Mouse (Mus musculus) embryonic facial prominence, embryonic 12.5 days (tissue): ENCODE data around the gene Htatip2. TPM values are rescaled to one million over a fixed set of nuclear protein-coding genes. Genes with fewer than 3 reads are reported as not detected.

Experiments
- ATAC-seq: fragments of 200-750 bp; cut with Nextera tagmentation; 2 replicates; pipeline ENCODE4 v1.8.0; 2017; ENCODE audit not compliant: insufficient number of reproducible peaks, insufficient read depth, low FRiP score, low TSS enrichment
- H3K27ac ChIP-seq: fragments of 300-500 bp; sonication (generic); 2 replicates; pipeline ENCODE4 v1.5.1; 2016; ENCODE audit warnings: mild to moderate bottlenecking
- H3K27me3 ChIP-seq: fragments of 300-500 bp; sonication (generic); 2 replicates; pipeline ENCODE4 v1.6.1; 2016; ENCODE audit warnings: mild to moderate bottlenecking, moderate library complexity
- H3K36me3 ChIP-seq: fragments of 300-500 bp; sonication (generic); 2 replicates; pipeline ENCODE4 v1.6.1; 2016; ENCODE audit warnings: mild to moderate bottlenecking
- H3K4me1 ChIP-seq: fragments of 300-500 bp; sonication (generic); 2 replicates; pipeline ENCODE4 v1.6.1; 2016
- H3K4me2 ChIP-seq: fragments of 300-500 bp; sonication (generic); replicated peaks from 2 replicates; pipeline ENCODE4 v1.6.1; 2016; ENCODE audit warnings: mild to moderate bottlenecking, moderate library complexity
- H3K4me3 ChIP-seq: fragments of 300-500 bp; sonication (generic); 2 replicates; pipeline ENCODE4 v1.5.1; 2016; ENCODE audit warnings: mild to moderate bottlenecking
- H3K9ac ChIP-seq: fragments of 300-500 bp; sonication (generic); 2 replicates; pipeline ENCODE4 v1.6.1; 2016; ENCODE audit warnings: mild to moderate bottlenecking, moderate library complexity
- H3K9me3 ChIP-seq: fragments of 300-500 bp; sonication (generic); 2 replicates; pipeline ENCODE4 v1.6.1; 2016; ENCODE audit warnings: mild to moderate bottlenecking, moderate library complexity
- WGBS: fragments of 180-500 bp; shearing (Covaris S2); methylation state at CpG from one replicate; pipeline ENCODE4 v1.1.7; 2016; 5-methylcytosine and 5-hydroxymethylcytosine counted together
- polyA plus RNA-seq: library from polyadenylated mRNA; unstranded; fragments of >200 nt; fragmentation: Nextera tagmentation; extraction: Ambion mirVana; gene quantifications from 2 replicates; pipeline ENCODE4 v1.2.1, GENCODE M21; 2016

Gene Htatip2
- polyA plus RNA-seq, 1 experiment from 2014 or later = 7.9 TPM

DNA sequence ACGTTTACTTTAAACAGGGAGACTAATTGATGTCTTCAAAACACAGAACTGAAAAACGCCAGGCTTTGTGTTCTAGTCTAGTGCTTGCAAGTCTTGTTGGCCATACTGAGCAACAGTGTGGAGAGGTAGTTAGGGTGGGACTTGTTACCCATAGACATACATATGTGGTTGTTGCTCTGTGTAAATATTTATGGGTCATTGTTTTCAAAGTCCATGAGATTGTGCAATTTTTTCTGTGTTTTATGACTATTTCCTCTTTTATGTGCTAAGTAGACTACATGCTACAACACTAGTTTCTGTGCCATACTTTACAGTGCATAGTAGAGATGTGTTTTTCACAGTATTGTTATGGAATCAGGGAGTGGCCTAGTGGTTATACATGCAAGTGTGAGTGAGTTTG is 35.4 kb downstream of the Htatip2 start:
- Histone ChIP-seq H3K27me3 (no peaks in the 10 kb centered on the region), H3K4me3 (no peak overlapping the region), H3K4me1 (no peaks in the 10 kb centered on the region), H3K4me2 (no peak overlapping the region), H3K27ac (no peak overlapping the region), H3K9ac (no peak overlapping the region), H3K9me3 (no peaks in the 10 kb centered on the region), H3K36me3 (peaks cover 38% of the 10 kb centered on the region)
- 74% methylated on average over 2 of the region's 2 CpGs for WGBS
- ATAC-seq = no peak

DNA sequence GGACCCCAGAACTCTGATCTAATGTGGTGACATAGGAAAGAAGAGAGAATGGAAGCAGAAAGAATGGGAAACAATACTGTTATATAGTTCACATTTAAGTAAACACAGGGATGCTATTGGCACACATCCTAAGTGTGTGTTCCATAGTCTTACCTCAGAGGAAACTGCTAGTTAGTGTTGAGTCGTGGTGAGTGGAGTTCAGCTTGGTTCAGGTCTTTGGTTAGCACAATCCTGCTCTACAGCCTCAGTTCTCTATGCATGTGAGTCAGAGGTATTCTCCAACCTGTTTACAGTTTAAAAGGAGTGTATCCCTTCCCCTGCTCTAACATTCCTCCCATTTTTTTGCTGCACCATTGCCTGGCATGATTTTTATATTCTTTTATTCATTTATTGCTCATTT is 38.3 kb downstream of the Htatip2 start:
- WGBS = 76% methylated on average over 1 of the region's 1 CpGs
- Histone ChIP-seq H3K4me2 (no peak overlapping the region), H3K36me3 (peaks cover 44% of the 10 kb centered on the region), H3K9me3 (no peaks in the 10 kb centered on the region), H3K27ac (no peak overlapping the region), H3K4me3 (no peak overlapping the region), H3K27me3 (no peaks in the 10 kb centered on the region), H3K9ac (no peak overlapping the region), H3K4me1 (no peaks in the 10 kb centered on the region)
- ATAC-seq = no peak

DNA sequence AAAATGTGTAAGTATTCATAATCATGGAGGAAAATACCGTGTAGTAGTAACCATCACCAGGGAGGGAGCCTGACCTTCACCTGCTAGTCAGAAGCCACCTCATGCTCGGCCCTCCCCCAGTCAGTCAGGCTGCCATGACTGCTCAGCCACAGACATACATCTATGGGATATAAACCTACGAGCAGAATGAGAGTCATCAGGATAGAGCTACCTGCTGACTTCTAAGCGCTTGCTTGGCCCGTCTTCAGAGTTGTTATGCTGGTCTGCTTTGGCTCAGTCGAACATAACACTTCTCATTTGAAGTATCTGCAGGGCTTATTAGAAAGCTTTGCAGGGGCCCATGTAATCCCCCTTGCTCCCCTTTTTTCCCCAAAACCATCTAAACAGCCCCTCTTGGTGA is 44.6 kb downstream of the Htatip2 start:
- H3K4me2 ChIP-seq = no peak overlapping the region
- H3K4me3 ChIP-seq = no peak overlapping the region
- no peaks in the 10 kb centered on the region for H3K27me3 ChIP-seq
- peaks cover 29% of the 10 kb centered on the region for H3K36me3 ChIP-seq
- no peak overlapping the region for H3K27ac ChIP-seq
- WGBS = 88% methylated on average over 6 of the region's 6 CpGs
- H3K9me3 ChIP-seq = no peaks in the 10 kb centered on the region
- ATAC-seq = no peak
- no peaks in the 10 kb centered on the region for H3K4me1 ChIP-seq
- no peak overlapping the region for H3K9ac ChIP-seq

DNA sequence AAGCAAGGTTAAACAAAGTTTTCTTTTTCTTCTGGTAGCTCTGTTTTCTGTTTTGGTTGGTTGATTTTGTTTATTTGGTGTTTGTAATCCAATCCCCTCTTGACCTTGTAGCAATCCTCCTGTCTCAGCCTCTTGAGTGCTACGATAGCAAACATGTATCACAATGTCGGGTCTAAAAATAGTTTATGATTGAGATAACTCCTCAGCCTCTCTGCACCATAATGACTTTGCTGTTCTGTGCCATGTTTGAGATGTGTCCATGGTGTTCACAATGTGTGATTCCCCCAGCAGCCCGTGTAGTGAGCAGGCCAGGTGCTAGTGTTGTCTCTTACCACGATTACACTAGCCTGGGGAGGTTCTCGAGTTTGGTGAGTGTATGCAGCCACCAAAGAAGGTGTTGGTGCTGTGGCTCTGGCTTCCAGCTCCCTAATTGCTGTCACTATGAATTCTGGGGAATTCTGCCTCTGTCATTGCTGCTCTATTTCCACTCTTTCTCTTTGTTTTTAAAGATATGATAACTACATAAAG is 45.8 kb downstream of the Htatip2 start:
- Histone ChIP-seq H3K4me3 (no peak overlapping the region), H3K27ac (no peak overlapping the region), H3K9ac (no peak overlapping the region), H3K4me1 (no peaks in the 10 kb centered on the region), H3K36me3 (peaks cover 32% of the 10 kb centered on the region), H3K4me2 (no peak overlapping the region), H3K27me3 (no peaks in the 10 kb centered on the region), H3K9me3 (no peaks in the 10 kb centered on the region)
- 68% methylated on average over 5 of the region's 5 CpGs for WGBS
- ATAC-seq = no peak

DNA sequence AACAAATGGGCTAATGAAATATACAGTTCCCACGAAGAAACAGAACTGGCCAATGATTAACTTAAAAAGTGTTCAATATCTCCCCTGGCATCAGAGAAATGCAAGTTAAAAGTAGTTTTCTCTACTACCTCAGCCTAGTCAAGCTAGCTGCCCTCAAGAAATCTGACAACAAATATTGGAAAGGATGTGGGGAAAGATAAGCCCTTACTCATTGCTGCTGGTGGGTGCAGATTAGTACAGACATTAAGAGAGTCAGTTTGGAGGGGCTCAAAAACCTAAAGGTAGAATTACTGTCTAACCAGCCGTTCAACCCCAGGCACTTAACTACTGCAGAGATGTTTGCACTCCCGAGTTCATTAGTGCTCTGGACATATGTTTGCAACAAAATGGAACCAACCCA is 46.7 kb downstream of the Htatip2 start:
- H3K4me1 ChIP-seq = no peaks in the 10 kb centered on the region
- no peaks in the 10 kb centered on the region for H3K9me3 ChIP-seq
- H3K9ac ChIP-seq = no peak overlapping the region
- WGBS = 76% methylated on average over 3 of the region's 3 CpGs
- peaks cover 29% of the 10 kb centered on the region for H3K36me3 ChIP-seq
- H3K4me2 ChIP-seq = no peak overlapping the region
- ATAC-seq = no peak
- no peaks in the 10 kb centered on the region for H3K27me3 ChIP-seq
- no peak overlapping the region for H3K27ac ChIP-seq
- no peak overlapping the region for H3K4me3 ChIP-seq

DNA sequence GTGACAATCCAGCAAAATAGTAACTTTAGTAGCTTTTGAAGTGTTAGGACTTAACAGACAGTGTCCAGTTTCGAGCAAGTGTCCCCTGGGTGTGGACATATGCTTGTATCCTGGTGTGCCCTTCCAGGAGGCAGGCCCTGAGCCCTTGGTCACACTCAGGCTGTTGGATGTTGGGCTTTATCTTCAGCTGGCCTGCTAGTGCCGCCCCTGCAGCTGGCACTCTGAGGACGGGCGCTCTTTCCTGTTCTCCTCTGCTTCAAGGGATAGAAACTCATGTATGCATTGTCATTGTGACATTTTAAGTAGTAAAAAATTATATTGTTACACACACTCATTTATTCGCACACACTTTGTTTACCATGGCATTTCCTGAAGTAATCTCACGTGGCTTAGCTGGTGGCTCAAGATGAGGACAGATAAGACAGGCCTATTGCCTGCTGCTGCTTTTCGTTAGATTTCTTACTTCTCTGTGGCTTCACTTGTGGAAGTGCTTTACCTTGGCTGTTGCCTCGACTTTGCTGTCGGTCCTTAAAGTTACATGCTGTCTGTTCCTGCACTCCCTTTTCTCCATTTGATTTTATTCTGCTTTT is 48.3 kb downstream of the Htatip2 start:
- ATAC-seq = no peak
- Histone ChIP-seq H3K9ac (no peak overlapping the region), H3K27me3 (no peaks in the 10 kb centered on the region), H3K9me3 (no peaks in the 10 kb centered on the region), H3K4me2 (no peak overlapping the region), H3K4me1 (no peaks in the 10 kb centered on the region), H3K27ac (no peak overlapping the region), H3K36me3 (peaks cover 21% of the 10 kb centered on the region), H3K4me3 (no peak overlapping the region)
- 86% methylated on average over 9 of the region's 9 CpGs for WGBS

DNA sequence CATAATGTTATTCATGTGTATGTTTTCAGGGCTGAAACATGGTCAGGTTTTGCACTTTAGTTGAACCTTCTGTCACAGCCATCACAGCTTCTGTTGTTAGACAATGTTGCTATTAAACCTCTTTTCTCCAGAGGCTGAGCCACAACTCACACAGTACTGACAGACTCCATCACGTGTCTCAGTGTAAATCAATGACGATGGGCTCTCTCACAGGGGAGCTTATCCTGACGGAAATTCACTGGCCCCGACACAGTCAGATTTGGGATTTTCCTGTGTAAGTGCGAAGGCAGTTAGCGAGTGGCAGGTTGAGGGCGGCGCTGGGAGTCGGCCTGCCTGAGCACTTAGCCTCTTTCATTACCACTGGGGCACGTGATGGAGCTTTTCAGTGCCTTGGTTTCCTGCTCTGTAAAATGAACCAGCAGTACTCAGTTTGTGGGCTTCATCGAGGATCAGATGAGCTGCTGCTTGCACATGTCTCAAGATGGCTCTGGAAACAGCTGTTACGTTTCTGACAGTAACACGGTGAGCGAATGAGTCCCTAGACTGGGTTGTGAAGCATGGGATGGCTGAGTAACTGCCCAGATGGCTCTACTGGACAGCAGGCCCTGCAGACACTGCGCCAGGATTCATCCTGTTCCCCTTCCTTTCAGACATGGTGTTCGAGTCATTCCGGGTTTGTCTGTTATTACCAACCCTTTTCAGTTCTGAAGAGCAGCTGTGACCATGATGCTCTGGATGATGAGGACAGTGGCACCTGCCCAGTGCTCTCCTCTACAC is 49.1 kb downstream of the Htatip2 start:
- H3K4me1 ChIP-seq = no peaks in the 10 kb centered on the region
- H3K9me3 ChIP-seq = no peaks in the 10 kb centered on the region
- H3K27me3 ChIP-seq = no peaks in the 10 kb centered on the region
- H3K4me2 ChIP-seq = no peak overlapping the region
- H3K36me3 ChIP-seq = peaks cover 21% of the 10 kb centered on the region
- no peak overlapping the region for H3K4me3 ChIP-seq
- H3K9ac ChIP-seq = no peak overlapping the region
- H3K27ac ChIP-seq = no peak overlapping the region
- no peak for ATAC-seq
- 87% methylated on average over 17 of the region's 17 CpGs for WGBS

DNA sequence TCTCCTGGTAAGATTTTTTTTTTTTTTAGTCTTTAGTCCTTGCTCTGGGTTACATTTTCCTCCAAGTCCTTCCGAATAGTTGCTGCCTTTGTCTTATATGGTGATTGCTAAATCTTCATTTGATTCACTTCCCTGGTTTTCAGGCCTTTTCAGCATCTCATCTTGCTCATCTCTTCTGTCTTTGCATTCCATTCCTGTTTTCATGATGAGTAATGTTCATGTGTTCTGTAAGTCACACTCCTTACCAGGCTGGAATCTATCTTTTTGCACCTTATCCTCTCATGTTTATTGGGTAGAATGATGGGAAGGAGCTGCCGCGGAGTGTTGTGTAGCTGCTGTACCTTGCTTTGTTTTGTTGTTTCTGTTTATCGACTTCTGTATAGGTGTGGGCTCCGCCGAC is 50.2 kb downstream of the Htatip2 start:
- Histone ChIP-seq H3K4me3 (no peak overlapping the region), H3K4me1 (no peaks in the 10 kb centered on the region), H3K9ac (no peak overlapping the region), H3K27me3 (no peaks in the 10 kb centered on the region), H3K9me3 (no peaks in the 10 kb centered on the region), H3K36me3 (peaks cover 21% of the 10 kb centered on the region), H3K27ac (no peak overlapping the region), H3K4me2 (no peak overlapping the region)
- no peak for ATAC-seq
- 91% methylated on average over 6 of the region's 6 CpGs for WGBS

DNA sequence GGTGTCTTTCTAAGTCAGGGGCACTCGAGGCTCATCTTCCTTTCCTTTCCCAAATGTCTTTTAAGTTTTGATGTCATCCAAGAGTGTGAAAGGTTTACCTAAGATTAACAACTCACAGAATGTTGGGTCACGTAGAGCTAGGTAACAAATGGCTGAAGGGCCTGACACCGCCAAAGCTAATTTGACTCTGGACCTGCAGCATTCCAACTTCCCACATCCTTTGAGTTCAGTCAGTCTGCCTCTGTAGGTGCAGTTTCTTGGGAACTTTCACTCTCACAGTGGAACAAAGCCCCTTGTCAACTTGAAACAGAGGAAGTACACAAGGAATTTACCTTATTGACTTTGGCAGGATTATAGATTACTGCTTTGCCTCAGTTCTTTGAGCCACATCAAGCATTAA is 50.6 kb downstream of the Htatip2 start:
- Histone ChIP-seq H3K4me2 (no peak overlapping the region), H3K9ac (no peak overlapping the region), H3K4me3 (no peak overlapping the region), H3K9me3 (no peaks in the 10 kb centered on the region), H3K27me3 (no peaks in the 10 kb centered on the region), H3K27ac (no peak overlapping the region), H3K4me1 (no peaks in the 10 kb centered on the region), H3K36me3 (peaks cover 21% of the 10 kb centered on the region)
- ATAC-seq = no peak
- WGBS = 73% methylated on average over 3 of the region's 3 CpGs

DNA sequence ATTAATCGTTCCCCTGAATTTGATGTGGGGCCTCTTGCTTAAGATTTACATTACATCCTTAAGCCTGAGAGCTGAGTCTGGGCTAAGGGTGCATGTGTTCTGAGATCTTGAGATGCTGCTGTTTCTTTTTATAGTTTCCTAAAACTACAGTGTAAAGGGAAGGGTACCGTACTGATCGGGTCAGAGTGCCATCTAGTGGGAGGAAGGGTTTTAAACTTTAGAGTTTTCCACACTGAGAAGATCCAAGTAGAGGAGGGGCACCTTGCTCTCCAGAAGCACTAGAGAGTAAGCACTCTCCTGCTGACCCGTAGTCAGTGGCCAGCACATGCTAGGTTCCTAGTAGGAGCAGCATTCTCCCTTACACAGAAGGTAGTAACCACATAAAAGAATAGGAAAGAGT is 52.4 kb downstream of the Htatip2 start:
- ATAC-seq = no peak
- Histone ChIP-seq H3K36me3 (peaks cover 21% of the 10 kb centered on the region), H3K4me2 (no peak overlapping the region), H3K9me3 (no peaks in the 10 kb centered on the region), H3K4me3 (no peak overlapping the region), H3K4me1 (no peaks in the 10 kb centered on the region), H3K27me3 (no peaks in the 10 kb centered on the region), H3K27ac (no peak overlapping the region), H3K9ac (no peak overlapping the region)
- 57% methylated on average over 4 of the region's 4 CpGs for whole genome bisulfite sequencing

DNA sequence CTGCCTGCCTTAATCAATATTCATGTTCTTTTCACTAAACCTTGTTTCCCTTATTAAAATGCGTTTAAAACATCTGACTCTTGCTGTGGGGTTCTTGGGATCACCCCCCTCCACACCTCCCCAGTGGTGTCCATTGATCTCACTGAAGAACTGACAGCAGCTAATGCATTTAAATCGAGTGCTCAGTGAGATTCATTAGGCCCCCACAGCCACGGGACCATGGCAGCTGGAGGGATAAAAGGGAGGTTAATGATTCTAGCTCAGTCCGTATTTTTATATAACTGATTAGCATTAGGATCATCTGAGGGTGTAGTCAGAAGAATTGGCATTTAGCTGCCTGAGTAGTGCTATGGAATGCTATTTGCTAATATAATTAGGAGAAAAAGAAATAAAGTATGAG is 60.5 kb downstream of the Htatip2 start:
- Histone ChIP-seq H3K27ac (no peak overlapping the region), H3K4me1 (peaks cover 8% of the 10 kb centered on the region; the same call in 1 of the 2 replicates)
- 56% methylated on average over 4 of the region's 4 CpGs for WGBS

DNA sequence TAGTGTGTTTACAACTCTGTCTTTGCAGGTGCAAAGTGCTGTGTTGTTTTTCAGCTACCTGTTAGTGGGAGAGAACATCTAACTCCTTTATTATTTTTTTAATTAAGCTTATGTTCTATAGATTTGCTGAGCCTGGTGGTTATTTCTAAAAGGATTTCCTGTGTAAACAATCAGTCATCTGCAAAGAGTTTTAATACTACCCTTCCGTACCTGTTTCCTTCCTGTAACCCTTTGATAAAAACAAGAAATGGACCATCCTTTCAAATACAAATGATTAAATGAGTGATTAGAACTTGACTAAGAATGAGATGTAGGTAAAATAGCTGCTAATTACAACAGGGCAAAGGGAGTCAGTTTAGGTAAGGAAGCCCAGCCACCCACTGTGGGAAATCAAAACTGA is 62.5 kb downstream of the Htatip2 start:
- no peak for ATAC-seq
- no peak overlapping the region for H3K4me2 ChIP-seq
- H3K27me3 ChIP-seq = no peaks in the 10 kb centered on the region
- 72% methylated on average over 1 of the region's 1 CpGs for WGBS
- no peak overlapping the region for H3K4me3 ChIP-seq
- H3K9me3 ChIP-seq = no peaks in the 10 kb centered on the region
- 0 out of 2 replicates have a peak, but pooled peaks cover 10% of the 10 kb centered on the region for H3K36me3 ChIP-seq
- H3K27ac ChIP-seq = no peak overlapping the region
- H3K9ac ChIP-seq = no peak overlapping the region
- peaks cover 8% of the 10 kb centered on the region; the same call in 1 of the 2 replicates for H3K4me1 ChIP-seq

More for the DNA sequence above, 60.5 kb downstream of the Htatip2 start:
- Histone ChIP-seq H3K4me2 (no peak overlapping the region), H3K27me3 (no peaks in the 10 kb centered on the region), H3K36me3 (0 out of 2 replicates have a peak, but pooled peaks cover 10% of the 10 kb centered on the region), H3K4me3 (no peak overlapping the region), H3K9ac (no peak overlapping the region), H3K9me3 (no peaks in the 10 kb centered on the region)
- no peak for ATAC-seq
